Mouse (Mus musculus) midbrain, embryonic 16.5 days (tissue): Measurements from ENCODE around the gene Uhrf1bp1. TPM values are rescaled to one million over a fixed set of nuclear protein-coding genes. Genes with fewer than 3 reads are reported as not detected.
"Not testable (repeated sequence)": the region's sequence is repeated elsewhere in the genome, so short reads cannot be mapped to it uniquely, and the experiment has no call there.

ENCODE experiments used
- ATAC-seq: fragments of 200-750 bp; cut with Nextera tagmentation; 2 replicates; pipeline ENCODE4 v1.8.0; 2017; ENCODE audit warnings: moderate TSS enrichment
- H3K27ac ChIP-seq: fragments of 300-500 bp; sonication (generic); 2 replicates; pipeline ENCODE4 v1.5.1; 2014; ENCODE audit warnings: mild to moderate bottlenecking, low read length, mixed read lengths
- H3K27me3 ChIP-seq: fragments of 300-500 bp; sonication (generic); 2 replicates; pipeline ENCODE4 v1.6.1; 2014; ENCODE audit warnings: low read depth, low read length, mixed read lengths; ENCODE audit not compliant: control insufficient read depth, insufficient read depth
- H3K36me3 ChIP-seq: fragments of 300-500 bp; sonication (generic); 2 replicates; pipeline ENCODE4 v1.6.1; 2014; ENCODE audit warnings: mild to moderate bottlenecking, low read length, moderate library complexity, mixed read lengths; ENCODE audit not compliant: control insufficient read depth, insufficient read depth
- H3K4me1 ChIP-seq: fragments of 300-500 bp; sonication (generic); 2 replicates; pipeline ENCODE4 v1.6.1; 2014; ENCODE audit warnings: mild to moderate bottlenecking, low read length, mixed read lengths; ENCODE audit not compliant: control insufficient read depth, insufficient read depth
- H3K4me2 ChIP-seq: fragments of 300-500 bp; sonication (generic); 2 replicates; pipeline ENCODE4 v1.6.1; 2014; ENCODE audit warnings: mild to moderate bottlenecking, low read length, mixed read lengths
- H3K4me3 ChIP-seq: fragments of 300-500 bp; sonication (generic); 2 replicates; pipeline ENCODE4 v1.5.1; 2014; ENCODE audit warnings: low read depth, mild to moderate bottlenecking, low read length, moderate library complexity, mixed read lengths
- H3K9ac ChIP-seq: fragments of 300-500 bp; sonication (generic); 2 replicates; pipeline ENCODE4 v1.6.1; 2014; ENCODE audit warnings: low read depth, low read length, mixed read lengths
- H3K9me3 ChIP-seq: fragments of 300-500 bp; sonication (generic); replicated peaks from 2 replicates; pipeline ENCODE4 v1.6.1; 2014; ENCODE audit warnings: mild to moderate bottlenecking, low read length, mixed read lengths; ENCODE audit not compliant: control insufficient read depth, poor library complexity, severe bottlenecking
- WGBS: fragments of 180-500 bp; shearing (Covaris S2); extraction: QIAGEN DNeasy Blood & Tissue Kit; methylation state at CpG from one replicate; pipeline ENCODE4 v1.1.7; 2014; 5-methylcytosine and 5-hydroxymethylcytosine counted together
- polyA plus RNA-seq: library from polyadenylated mRNA; unstranded; fragments of >200 nt; fragmentation: Nextera tagmentation; extraction: Ambion mirVana; gene quantifications from 2 replicates; pipeline ENCODE4 v1.2.1, GENCODE M21; 2015

Uhrf1bp1 gene
- polyA plus RNA-seq, 1 experiment from 2014 or later: 6.0 TPM

DNA sequence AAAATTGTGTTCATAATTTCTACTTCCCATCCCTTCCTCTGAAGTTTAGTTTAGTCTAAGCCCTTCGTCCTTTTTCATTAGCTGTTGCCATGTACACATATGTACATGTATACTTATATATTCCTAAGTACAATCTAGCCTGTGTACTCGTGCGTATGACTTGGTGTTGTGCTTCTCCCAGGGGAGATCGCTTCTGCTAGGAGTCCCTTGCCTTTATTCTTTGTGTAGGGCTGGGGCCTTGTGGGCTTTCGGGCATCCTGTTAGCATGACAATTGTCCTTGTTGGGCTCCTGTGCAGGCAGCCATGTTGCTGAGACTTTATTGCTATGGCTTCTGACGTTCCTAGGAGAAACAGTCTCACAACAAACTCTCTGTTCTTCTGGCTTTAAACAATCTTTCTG, 28.7 kb upstream of the Uhrf1bp1 start:
- Histone ChIP-seq H3K27ac (no peak overlapping the region), H3K36me3 (no peaks in the 10 kb centered on the region), H3K27me3 (no peaks in the 10 kb centered on the region), H3K9me3 (no peaks in the 10 kb centered on the region), H3K9ac (no peak overlapping the region), H3K4me3 (no peak overlapping the region), H3K4me1 (no peaks in the 10 kb centered on the region), H3K4me2 (no peak overlapping the region)
- ATAC-seq: no peak
- 10% methylated on average over 6 of the region's 6 CpGs for WGBS

DNA sequence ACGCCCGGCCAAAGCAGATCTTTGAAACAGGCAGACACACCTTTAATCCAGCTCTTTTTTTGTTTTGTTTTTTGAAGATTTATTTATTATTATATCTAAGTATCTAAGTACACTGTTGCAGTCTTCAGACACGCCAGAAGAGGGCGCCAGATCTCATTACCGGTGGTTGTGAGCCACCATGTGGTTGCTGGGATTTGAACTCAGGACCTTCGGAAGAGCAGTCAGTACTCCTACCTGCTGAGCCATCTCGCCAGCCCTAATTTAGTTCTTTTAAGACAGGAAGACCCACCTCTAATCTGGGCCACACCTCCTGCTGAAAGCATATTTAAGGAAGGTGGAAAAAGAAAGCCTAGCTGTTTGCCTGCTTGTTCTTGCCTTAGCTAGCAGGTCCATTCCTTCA, 25.8 kb upstream of the Uhrf1bp1 start:
- no peak overlapping the region for H3K27ac ChIP-seq
- H3K36me3 ChIP-seq: no peaks in the 10 kb centered on the region
- ATAC-seq: no peak
- H3K4me2 ChIP-seq: no peak overlapping the region
- no peaks in the 10 kb centered on the region for H3K4me1 ChIP-seq
- no peaks in the 10 kb centered on the region for H3K27me3 ChIP-seq
- H3K9me3 ChIP-seq: no peaks in the 10 kb centered on the region
- no peak overlapping the region for H3K9ac ChIP-seq
- H3K4me3 ChIP-seq: no peak overlapping the region
- 56% methylated on average over 7 of the region's 7 CpGs for WGBS

DNA sequence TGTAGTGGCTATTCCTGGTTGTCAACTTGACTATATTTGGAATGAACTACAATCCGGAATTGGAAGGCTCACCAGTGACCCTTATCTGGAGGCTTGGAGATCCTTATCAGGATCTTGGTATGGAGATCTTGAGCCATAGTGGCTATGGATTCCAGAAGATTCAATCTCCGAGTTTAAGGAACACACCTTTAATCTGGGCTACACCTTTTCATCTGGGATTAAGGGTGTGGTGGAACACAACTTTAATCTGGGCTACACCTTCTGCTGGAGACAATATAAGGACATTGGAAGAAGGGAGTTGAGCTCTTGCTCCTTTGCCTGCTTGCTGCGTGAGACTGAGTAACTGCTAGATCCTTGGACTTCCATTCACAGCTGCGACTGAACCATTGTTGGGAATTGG, 18.4 kb upstream of the Uhrf1bp1 start, which contains the start of gene Snrpc:
Gene Snrpc (plus strand): TSS at position 301 of the 400 bp plus-strand sequence.
- H3K9me3 ChIP-seq, H3K4me3 ChIP-seq, H3K36me3 ChIP-seq, H3K27me3 ChIP-seq, H3K27ac ChIP-seq, ATAC-seq, H3K9ac ChIP-seq, H3K4me2 ChIP-seq: not testable (repeated sequence)
- 68% methylated on average over 3 of the region's 4 CpGs for WGBS
- H3K4me1 ChIP-seq: peaks cover 12% of the 10 kb centered on the region

DNA sequence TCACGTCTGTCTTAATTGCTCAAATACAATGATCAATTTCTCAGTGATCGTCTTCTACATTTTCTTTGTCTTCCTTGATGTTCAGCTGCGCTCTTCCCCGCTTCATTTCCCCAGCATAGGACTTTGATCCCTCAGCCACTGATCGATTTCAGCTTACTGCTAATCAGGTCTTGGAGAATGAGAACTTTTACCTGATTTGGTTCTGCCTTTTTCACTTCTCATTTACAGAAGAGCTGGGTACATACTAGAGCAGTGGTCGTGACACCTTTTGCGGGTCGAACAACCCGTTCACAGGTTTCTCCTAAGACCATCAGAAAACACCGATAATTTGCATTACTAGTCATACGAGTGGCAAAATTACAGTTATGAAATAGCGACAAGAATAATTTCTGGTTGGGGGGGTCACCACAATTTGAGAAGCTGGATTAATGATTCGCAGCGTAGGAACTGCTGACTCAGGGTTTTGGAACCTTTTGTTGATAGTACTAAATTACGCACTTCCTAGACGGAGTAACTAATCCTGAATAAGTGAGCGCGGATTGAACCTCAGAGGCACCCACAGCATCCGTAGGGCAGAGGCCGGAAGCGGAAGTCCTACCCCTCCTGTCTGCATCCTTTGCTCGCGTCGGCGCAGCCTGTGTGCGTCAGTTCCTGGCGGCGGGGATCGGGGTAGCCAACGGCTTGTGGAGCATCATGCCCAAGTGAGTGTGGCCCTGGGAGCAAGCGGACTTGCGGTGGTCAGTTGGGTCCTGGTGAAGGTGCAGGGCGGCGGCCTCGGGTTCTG, 16.6 kb upstream of the Uhrf1bp1 start:
- Histone ChIP-seq H3K4me1 (peaks cover 12% of the 10 kb centered on the region), H3K9me3 (no peaks in the 10 kb centered on the region), H3K4me3 (peak overlapping the region; percentile 93), H3K9ac (peak overlapping the region; percentile 86), H3K4me2 (peak overlapping the region; percentile 77), H3K27me3 (peaks cover 4% of the 10 kb centered on the region; the same call in 1 of the 2 replicates), H3K27ac (peak overlapping the region; percentile 71), H3K36me3 (peaks cover 18% of the 10 kb centered on the region)
- 2% methylated on average over 35 of the region's 35 CpGs for WGBS
- ATAC-seq: peak; percentile 99

DNA sequence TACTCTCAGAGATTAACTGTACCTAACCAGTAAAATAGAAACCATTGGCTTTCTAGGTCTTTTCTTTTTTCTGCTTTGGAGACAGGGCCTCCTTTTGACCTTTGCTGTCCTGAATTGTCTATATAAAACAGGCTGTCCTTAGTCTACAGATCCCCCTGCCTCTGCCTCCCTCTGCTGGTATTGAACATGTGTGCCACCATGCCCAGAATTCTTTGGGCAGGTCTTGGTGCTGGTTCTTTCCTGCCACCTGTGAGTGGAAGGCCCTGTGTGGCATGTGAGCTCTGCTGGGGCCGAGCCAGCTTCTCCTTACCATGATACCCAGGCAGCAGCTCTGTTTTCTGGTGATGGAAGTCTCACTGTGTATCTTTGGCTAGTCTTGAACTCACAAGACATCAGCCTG, 7.9 kb upstream of the Uhrf1bp1 start:
- Histone ChIP-seq H3K4me2 (no peak overlapping the region), H3K27me3 (no peaks in the 10 kb centered on the region), H3K9ac (no peak overlapping the region), H3K4me1 (no peaks in the 10 kb centered on the region), H3K36me3 (peaks cover 49% of the 10 kb centered on the region), H3K27ac (no peak overlapping the region), H3K4me3 (no peak overlapping the region), H3K9me3 (no peaks in the 10 kb centered on the region)
- WGBS: 95% methylated on average over 1 of the region's 1 CpGs
- no peak for ATAC-seq

DNA sequence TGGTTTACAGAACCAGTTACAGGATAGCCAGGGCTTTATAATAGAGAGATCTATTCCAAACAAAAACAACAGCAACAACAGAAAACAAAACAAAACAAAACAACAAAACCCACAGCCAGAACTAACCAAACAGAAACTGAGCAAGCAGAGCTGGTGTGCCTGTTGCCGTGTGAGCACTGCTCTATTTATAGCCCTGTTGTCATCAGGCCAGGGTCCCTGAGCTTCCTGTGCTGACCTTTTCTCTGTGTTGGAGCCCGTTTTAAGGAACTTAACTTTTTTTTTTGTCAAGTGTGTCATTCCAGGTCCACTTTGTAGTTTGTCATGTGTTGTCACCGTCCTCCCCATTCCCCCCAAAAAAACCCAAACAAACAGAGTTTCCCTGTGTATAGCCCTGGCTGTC, 5.2 kb upstream of the Uhrf1bp1 start:
- no peak overlapping the region for H3K9ac ChIP-seq
- no peak for ATAC-seq
- no peaks in the 10 kb centered on the region for H3K4me1 ChIP-seq
- H3K4me2 ChIP-seq: no peak overlapping the region
- 82% methylated on average over 3 of the region's 3 CpGs for WGBS
- H3K27me3 ChIP-seq: no peaks in the 10 kb centered on the region
- no peak overlapping the region for H3K4me3 ChIP-seq
- H3K27ac ChIP-seq: no peak overlapping the region
- H3K36me3 ChIP-seq: peaks cover 34% of the 10 kb centered on the region
- no peaks in the 10 kb centered on the region for H3K9me3 ChIP-seq

DNA sequence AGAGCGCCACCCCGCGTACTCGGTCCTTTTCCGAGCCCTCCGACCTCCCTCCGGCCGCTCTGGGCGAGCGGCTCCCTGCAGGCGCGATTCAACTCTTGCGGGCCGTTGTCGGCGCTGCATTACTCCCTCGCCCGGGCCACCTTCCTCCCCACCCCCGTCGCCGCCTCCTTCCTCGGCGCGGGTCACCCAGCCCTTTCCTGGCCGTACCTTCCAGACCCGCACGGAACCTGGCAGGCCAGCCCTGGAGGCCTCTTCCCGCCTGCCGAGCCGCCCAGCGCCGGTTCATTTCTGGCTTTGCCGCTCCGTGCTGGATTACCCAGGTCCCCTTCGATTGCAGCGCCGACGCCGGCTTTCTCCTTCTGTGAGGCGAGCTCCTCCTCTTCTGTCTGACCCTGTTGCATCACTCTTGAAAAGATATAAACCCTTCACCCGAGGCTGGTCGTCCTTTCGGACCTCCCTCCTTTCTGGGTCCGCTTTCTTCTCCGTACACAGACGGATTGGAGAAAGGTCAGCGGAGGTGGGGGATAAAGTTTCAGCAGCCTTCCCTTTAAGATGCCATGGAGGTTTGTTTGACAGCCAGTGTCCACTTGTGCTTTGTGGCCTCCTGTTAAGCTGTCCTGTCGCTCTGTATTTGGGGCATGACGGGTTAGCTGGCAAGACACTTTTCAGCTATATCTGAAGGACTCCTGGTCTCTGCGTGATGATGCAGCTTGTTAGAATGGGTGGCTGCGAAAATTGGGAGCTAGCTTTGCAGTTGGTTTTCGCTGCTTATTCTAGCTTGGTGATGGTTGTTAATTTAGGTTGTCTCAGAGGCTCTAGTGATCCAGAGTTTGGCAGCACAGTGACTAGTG, 782 bp downstream of the Uhrf1bp1 start:
- ATAC-seq: peak; percentile 78
- WGBS: 1% methylated on average over 50 of the region's 52 CpGs

DNA sequence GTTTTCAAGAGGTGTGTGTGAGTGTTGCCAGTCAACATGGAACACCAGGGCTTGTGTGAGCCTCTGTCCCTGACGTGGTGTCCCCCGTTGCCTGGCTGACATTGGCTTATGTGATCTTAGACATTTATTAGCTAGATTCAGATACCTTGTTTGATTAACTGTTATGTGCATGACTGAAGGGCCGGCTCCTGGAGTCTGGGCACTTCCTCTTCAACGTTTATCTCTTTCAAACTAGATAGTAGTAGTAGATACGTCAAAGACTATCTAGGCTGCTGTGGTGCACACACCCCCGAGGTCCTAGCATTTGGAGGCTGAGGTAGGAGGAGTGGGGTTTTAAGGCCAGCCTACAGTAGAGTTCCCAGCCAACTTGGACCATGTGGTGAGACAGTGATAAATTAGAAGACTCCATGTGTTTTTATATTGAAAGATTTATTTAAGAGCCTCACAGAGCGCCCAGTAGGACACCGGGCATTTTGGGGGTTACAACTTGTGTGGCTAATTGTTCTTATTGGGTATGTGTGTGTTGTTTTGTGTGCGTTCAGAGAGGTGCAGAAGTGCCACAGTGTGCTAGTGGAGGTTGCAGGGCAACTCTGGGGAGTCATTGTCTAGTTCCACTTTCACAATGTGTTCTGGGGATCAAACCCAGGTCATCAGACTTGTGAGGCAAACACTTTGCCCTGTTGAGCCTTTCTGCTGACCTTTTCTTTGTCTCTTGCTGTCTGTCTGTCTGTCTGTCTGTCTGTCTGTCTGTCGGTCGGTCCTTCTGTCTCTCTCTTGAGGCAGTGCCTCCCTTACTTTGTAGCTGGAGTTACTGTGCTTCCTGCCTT, 1.6 kb downstream of the Uhrf1bp1 start:
- Histone ChIP-seq H3K4me3 (peak overlapping the region; percentile 89), H3K27me3 (no peaks in the 10 kb centered on the region), H3K9me3 (no peaks in the 10 kb centered on the region), H3K9ac (peak overlapping the region; percentile 96), H3K27ac (0 out of 2 replicates have a peak overlapping the region, but pooled peaks have one; percentile 89), H3K4me2 (peak overlapping the region; percentile 85), H3K4me1 (peaks cover 26% of the 10 kb centered on the region), H3K36me3 (no peaks in the 10 kb centered on the region)
- WGBS: 60% methylated on average over 11 of the region's 11 CpGs
- no peak for ATAC-seq

More for the DNA sequence above, 782 bp downstream of the Uhrf1bp1 start:
- no peaks in the 10 kb centered on the region for H3K9me3 ChIP-seq
- H3K27me3 ChIP-seq: no peaks in the 10 kb centered on the region
- H3K36me3 ChIP-seq: peaks cover 4% of the 10 kb centered on the region
- peak overlapping the region; percentile 96 for H3K9ac ChIP-seq
- peak overlapping the region; percentile 85 for H3K4me2 ChIP-seq
- H3K27ac ChIP-seq: peak overlapping the region; percentile 89
- peak overlapping the region; percentile 89 for H3K4me3 ChIP-seq
- peaks cover 26% of the 10 kb centered on the region for H3K4me1 ChIP-seq
